Mouse (Mus musculus) cerebellum, adult 11-12 months (tissue): ENCODE measurements around the gene Pdgfd.

Experiments used
- DNase-seq: peaks from one replicate; pipeline ENCODE4 v3.0.0; 2022

Gene Pdgfd

DNA sequence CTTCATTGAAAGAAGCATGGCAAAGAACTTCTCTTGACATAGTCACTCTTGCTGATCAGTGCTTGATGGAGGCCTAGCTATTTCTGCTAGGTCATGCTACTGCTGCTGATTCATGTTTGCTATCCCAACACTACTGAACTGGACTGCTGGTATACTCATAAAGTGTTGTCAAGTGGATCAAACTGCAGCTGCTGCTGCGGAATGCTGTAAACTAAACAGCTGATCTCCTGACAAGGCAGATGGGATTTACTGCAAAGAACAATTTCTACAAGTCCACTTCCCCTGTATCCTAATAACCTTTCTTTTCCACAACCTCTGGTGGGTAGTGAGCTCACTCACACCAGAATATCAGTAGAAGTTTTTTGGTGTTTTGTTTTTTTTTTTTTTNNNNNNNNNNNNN is 148.7 kb downstream of the Pdgfd start:
- DNase-seq, result no peak

DNA sequence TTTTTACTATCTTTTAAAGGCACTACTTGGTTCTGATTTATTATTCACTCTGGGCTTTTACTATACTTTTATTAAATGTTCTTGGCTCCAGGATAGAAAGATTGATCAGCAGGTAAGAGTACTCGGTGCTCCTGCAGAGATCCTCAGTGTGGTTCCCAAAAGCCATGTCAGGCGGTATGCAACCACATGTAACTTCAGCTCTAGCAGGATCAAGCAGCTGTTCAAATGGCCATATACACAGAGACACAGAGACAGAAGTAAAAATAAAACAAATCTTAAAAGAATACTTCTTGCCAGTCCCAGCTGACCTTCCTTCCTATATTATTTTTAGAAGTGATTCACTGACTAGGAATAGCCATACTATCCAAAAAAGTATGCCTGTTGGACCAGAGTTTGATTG is 157.0 kb downstream of the Pdgfd start:
- DNase-seq, result no peak

DNA sequence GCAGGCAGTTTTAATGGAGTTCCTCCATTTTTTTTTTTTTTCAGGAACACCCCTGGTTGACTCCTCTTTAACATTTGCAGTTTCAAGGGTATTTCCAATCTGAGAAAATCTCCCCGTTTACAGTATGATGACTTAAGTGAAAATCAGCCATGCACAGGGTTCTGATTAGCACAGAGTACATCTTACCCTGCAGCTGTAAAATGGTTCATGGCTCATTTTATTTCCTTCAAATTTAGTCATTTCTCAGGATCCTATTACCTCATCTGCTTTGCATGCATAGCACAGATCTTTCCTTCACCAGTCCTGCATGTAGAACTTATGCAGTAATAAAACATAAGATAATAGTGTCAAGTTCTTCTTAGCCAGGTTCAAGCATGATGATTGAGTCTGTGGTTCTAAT is 165.1 kb downstream of the Pdgfd start:
- no peak for DNase-seq

DNA sequence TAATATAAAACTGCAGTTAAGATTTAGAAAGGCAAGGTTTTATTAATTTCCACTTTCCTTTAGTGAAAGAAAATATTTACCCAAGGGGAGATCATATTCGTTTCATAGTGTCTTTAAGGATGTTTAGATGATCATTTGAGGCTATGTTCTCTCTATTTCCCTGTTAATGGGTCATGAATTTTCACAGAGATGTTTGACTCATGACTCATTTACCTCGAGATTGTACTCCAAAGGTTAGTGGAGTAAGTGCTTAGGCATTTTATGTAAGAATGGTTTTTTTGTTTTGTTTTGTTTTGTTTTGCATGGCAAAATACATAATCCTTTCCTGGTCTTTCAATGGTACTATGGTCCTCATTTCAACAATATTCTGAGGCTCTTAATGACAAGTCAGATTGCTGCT is 167.9 kb downstream of the Pdgfd start:
- no peak for DNase-seq

DNA sequence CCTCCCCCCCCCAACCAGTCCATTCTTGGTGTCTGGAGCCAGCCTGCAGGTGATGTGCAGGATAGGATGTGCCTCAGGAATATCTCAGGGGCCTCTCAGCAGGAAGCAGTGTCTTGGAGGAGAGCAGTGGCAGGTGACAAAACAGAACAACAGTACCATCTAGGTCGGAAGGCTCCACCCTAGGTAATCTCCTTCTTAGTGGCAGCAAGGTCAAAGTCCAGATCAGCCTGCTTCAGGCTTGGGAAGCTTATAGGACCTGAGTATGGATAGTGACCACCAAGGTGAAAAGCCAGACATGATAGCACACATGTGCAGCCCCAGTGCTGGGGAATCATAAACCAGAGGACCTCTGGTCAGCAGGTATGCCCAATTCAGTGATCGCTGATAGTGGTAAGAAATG is 169.5 kb downstream of the Pdgfd start:
- no peak for DNase-seq

DNA sequence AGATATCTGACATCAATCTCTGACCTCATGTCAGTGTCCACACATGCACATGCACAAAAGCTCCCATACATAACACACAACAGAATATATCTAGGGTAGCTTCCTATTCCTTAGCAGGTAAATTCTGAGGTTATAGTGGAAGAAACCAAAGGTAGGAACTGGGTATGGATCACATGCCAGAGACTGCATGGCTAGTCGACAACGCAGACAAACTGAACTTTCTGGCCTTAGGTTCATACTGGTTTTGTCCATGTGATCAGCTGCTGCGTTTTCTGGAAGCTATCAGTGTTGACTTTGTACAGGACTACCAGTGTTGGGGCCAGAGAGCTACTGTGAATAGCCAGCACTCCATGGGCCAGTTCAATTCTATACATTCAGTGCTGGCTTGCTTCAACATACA is 170.0 kb downstream of the Pdgfd start:
- no peak for DNase-seq

DNA sequence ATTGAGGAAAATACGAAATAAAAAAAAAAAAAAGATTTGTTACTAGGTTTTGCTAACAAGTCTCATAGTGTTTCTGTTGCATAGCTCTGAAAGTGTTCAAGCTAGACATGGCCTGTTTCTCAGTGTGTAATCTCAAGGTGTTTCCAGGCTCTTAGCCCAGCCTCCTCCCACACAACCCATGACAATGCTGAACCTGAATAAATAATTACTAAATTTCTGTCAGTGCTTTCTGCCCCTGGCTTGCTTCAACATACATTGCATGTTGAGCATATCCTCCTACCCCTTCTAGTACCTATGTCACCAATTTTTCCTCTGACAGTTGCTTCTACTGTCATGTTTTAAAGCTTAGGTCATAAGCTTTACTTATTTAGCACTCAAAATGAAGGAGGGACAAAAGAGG is 171.0 kb downstream of the Pdgfd start:
- no peak for DNase-seq

DNA sequence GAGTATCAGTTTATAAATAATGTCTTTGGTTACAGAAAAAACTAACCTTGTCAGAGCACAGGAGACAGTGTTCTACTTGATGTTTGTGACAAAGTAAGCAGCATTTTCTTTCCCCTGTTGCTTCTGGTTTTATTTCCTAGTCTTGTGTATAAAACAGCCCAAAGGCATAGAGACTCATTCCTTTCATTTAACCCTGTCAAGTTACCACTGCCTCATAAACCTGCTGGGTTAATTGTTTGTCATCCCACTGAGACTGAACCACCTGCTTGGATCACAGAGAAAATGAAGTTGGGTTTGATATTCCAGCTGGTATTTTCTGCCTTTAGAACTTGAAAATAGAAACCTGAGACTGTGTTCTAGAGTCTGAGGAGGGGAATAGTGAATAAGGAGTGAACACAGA is 172.4 kb downstream of the Pdgfd start:
- DNase-seq, result no peak

DNA sequence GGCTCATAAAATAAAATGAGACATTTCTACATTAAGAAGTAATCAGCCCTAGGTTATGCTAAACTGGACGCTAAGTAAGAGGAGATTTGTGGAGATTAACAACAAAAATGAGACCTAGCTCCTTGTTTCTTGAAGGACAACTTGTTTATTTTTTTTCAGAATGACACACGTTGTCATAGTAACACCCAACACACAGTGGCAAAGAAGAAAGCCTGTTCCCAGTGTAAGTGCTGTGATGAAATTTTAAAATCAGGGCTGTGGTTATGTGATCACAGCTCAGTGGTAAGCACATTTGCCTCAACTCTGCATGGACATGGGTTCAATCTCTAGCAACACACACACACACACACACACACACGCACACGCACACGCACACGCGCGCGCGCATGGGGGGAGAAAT is 174.5 kb downstream of the Pdgfd start:
- no peak for DNase-seq

DNA sequence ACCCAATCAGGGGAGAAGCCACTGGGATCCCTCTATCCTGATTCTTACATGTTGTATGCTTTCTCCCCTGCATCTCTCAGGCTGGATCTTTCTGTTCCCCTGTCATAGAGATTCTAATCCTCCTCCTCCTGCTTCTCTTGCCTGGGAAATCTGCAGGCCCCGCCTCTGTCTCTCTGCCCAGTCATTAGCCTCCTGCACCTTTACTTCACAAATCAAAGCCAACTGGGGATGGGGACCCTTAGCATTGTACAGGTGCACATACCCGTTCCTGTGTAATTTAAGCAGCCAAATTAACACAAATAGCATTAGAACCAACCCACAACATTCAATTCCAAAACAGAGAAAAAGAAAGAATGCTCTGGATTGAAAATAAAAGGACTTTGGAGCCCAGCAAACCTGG is 176.1 kb downstream of the Pdgfd start:
- no peak for DNase-seq

DNA sequence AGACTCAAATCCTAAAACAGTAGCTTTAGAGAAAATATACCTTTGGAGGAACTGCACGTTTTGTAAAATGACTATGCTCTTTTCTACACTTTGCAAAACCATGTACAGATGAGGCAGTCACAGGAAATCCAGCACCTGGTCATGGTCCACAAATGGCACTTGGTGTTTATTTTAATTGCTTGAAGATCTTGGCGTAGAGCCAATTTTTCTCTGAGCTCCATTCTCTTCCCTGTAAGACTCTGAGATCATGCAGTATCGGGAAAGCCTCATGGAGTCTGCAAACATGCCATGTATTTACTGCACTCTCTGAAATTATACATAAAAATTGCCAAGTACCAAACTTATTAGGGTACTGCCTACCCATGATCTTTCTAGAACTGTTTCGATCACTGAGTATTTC is 176.5 kb downstream of the Pdgfd start:
- DNase-seq, result no peak

DNA sequence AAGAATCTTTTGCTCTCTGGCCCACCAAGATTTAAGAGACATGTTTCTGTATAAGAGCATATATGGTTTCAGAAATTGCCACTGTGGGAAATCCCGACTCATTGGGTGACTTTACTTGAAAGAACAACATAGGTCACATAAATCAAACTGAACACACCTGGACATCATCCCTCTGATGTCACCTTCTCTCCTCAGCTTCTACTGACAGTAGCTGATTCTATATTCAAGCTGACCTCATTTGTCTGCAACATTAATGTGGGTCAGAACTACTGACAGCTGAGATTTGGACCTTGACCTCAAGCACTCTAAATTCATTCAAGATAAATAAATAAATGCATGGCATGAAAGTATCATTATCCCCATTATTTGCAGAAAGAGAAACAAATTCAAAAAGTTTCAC is 177.0 kb downstream of the Pdgfd start:
- DNase-seq, result no peak

DNA sequence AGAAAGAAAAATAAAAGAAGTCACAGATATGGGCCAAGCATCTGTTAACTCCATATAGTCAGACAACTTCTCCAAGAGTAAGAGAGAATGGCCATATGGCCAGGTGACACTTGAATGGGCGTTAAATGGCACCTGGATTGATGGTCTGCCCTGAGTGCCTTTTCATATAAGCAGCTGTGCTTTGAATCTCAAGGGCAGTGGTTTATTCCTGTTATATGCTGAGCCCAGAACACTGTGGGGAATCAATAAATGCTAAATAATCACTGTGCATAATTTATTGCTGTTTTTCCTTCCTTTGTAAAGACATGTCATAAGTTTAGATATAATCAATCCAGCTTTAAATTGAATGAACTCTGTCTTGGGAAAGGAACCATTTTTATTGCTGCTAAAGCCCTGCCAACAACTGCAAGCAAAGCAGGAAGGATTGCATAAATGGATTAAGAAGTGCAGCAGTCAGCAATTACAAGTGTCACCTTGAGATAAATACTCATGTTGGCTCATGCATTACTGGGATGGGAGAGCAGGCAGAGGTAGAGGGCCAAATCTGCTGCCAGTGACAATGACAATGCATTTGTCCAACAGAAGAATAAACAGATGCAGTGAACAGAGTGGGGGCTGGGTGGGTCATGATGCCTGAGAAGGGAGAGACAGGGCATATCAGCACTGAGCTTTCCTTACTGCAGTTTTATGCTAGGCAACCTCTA is 185.0 kb downstream of the Pdgfd start:
- DNase-seq, result no peak

DNA sequence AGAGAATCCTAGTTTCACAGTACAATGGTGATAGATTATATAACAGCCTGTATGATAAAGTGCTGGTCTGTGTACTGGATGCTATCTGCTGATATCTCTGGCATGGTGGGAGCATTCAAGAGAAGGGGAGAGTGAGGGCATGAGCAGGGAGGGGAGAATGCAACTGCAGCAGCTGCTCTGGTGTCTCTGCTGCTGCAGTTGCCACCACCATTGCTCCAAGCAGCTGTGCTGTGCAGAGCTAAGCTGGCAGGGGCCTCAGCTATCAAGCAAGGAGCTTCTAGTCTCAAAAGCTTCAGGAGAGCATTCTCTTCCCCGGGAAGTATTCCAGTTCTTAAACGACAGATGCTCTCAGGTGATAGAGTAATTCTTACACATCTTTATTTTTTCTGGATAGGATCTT is 192.4 kb downstream of the Pdgfd start:
- DNase-seq, result no peak

DNA sequence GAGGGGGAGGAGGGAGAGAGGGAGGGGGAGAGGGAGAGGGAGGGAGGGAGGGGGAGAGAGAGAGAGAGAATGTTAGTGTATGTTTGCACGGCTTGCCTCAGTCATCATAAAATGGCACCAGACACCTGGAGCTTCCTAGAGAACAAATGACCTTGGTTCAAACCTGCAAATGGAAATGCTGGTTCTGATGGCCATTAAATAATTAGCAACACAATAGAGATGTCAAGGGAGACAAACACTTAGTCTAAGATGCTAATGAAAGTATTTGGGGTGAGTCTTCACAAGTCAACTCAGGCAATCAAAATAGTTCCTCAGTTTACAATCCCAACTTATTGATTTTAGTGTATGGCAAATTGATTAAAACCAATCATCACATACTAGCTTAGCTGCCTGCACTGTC is 198.2 kb downstream of the Pdgfd start:
- DNase-seq, result no peak

DNA sequence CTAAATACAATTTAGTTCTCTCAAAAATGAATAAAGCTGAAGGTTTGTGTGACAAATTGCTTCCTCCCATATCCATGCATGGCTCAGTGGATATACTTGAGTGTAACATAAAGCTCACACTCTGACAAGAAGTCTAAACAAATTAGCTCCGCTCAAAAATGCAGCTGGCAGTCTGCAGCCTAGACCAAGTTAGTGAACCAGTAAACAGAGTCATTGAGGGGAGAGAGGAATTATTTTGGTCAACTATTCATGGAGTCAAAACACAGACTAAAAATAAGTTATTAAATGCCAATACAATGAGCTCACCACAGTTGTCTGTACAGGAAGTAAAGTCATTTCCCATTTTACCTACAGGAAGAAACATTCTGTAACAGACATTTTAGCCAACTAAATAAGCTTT is 233.4 kb downstream of the Pdgfd start:
- DNase-seq, result no peak

DNA sequence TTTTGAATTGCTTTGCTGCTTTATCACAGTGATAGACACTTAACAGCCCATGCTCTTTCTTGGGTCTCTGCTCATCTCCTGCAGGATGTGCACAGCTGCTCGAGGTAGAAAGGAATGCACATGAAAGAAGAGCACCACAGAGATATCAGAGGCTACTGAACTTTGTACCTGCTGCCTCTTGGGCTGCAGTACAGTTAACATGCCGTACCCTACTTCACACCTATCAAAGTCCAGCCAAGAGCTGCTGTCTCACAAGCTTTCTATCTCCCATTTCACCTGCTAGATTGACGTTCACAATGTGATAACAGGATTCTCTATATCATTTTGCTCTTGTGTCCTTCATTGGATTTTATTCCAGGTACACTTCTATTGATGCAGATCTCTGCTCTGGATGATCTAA is 238.2 kb downstream of the Pdgfd start:
- DNase-seq, result no peak

DNA sequence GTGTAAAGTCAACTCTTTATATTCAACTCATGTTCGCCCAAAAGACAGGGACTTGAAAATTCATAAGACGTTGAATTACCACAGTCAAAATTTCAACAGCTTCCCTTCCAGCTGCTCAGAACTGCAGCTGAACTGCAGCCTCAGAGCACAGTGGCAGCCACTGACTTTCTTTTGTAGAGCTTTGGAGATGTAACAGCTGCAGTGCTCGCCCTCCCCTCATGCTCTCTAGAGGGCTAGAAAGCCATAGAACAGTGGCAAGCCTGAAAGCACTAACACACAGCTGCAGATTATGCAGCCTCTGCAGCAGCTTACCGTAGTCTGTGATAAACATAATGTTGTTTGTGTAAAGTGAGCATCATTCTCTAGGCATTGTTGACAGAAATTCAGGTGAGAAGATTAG is 239.6 kb downstream of the Pdgfd start:
- DNase-seq, result no peak

DNA sequence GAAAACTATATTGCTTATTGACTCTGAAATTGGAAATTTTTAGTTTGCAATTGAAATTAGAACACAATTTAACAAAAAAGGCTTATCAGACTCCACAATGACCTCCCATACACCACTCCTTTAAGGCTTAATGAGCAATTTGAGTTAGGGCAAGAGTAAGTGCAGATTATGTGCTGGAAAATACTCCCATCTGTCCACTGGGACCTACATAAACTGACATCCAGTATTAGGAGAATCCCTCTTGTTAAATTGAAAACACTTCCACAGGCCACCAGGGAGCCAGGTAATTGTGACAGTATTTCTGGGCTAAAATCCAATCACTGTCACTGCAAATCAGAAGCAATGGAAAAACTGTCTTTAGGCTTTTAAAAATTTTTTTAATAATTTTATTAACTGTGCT is 256.2 kb downstream of the Pdgfd start:
- DNase-seq, result no peak
